Mouse (Mus musculus) heart, embryonic 15.5 days (tissue): ENCODE results near the gene Rpl6. TPM values are rescaled to one million over a fixed set of nuclear protein-coding genes. Genes with fewer than 3 reads are reported as not detected.

Experiments used
- ATAC-seq: fragments of 200-750 bp; cut with Nextera tagmentation; replicated peaks from 2 replicates; pipeline ENCODE4 v1.8.0; 2017; ENCODE audit warnings: low read depth, moderate TSS enrichment; ENCODE audit not compliant: insufficient number of reproducible peaks, insufficient read depth, low FRiP score
- H3K27ac ChIP-seq: fragments of 300-500 bp; sonication (generic); 2 replicates; pipeline ENCODE4 v1.5.1; 2015; ENCODE audit warnings: mild to moderate bottlenecking, inconsistent platforms
- H3K27me3 ChIP-seq: fragments of 300-500 bp; sonication (generic); 2 replicates; pipeline ENCODE4 v1.6.1; 2015; ENCODE audit warnings: inconsistent platforms
- H3K36me3 ChIP-seq: fragments of 300-500 bp; sonication (generic); 2 replicates; pipeline ENCODE4 v1.6.1; 2015; ENCODE audit warnings: mild to moderate bottlenecking, inconsistent platforms
- H3K4me1 ChIP-seq: fragments of 300-500 bp; sonication (generic); replicated peaks from 2 replicates; pipeline ENCODE4 v1.6.1; 2015; ENCODE audit warnings: inconsistent platforms
- H3K4me2 ChIP-seq: fragments of 300-500 bp; sonication (generic); 2 replicates; pipeline ENCODE4 v1.6.1; 2015; ENCODE audit warnings: inconsistent platforms, mild to moderate bottlenecking, moderate library complexity
- H3K4me3 ChIP-seq: fragments of 300-500 bp; sonication (generic); 2 replicates; pipeline ENCODE4 v1.5.1; 2015; ENCODE audit warnings: mild to moderate bottlenecking, inconsistent platforms
- H3K9ac ChIP-seq: fragments of 300-500 bp; sonication (generic); 2 replicates; pipeline ENCODE4 v1.6.1; 2015; ENCODE audit warnings: mild to moderate bottlenecking, inconsistent platforms
- H3K9me3 ChIP-seq: fragments of 300-500 bp; sonication (generic); replicated peaks from 2 replicates; pipeline ENCODE4 v1.6.1; 2016; ENCODE audit warnings: inconsistent platforms
- WGBS: fragments of 180-500 bp; shearing (Covaris S2); methylation state at CpG from one replicate; pipeline ENCODE4 v1.1.7; 2015; ENCODE audit warnings: mixed read lengths; 5-methylcytosine and 5-hydroxymethylcytosine counted together
- polyA plus RNA-seq: library from polyadenylated mRNA; unstranded; fragments of >200 nt; fragmentation: Nextera tagmentation; extraction: Ambion mirVana; gene quantifications from 2 replicates; pipeline ENCODE4 v1.2.1, GENCODE M21; 2015

The Rpl6 gene
- polyA plus RNA-seq, 1 experiment from 2014 or later: 339 TPM

DNA sequence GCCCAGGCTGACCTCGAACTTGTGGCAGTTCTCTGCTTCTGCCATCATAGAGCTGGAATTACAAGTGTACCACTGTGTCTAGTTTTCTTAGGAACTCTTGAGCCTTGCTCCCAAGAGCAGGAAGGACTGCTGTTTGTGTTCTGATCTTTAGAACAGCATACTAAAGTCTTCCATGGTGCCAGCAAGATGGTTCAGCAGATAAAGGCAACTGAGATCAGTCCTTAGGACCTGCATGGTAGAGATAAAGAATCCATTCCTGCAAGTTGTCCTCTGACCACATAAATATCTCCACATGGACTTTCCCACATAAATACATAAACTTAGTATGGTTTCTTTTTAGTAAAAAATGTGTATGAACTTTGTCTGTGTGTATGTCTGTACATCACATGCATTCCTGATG, 38.4 kb downstream of the Rpl6 start:
- 73% methylated on average over 1 of the region's 1 CpGs for WGBS
- Histone ChIP-seq H3K4me2 (no peak overlapping the region), H3K9me3 (no peaks in the 10 kb centered on the region)

DNA sequence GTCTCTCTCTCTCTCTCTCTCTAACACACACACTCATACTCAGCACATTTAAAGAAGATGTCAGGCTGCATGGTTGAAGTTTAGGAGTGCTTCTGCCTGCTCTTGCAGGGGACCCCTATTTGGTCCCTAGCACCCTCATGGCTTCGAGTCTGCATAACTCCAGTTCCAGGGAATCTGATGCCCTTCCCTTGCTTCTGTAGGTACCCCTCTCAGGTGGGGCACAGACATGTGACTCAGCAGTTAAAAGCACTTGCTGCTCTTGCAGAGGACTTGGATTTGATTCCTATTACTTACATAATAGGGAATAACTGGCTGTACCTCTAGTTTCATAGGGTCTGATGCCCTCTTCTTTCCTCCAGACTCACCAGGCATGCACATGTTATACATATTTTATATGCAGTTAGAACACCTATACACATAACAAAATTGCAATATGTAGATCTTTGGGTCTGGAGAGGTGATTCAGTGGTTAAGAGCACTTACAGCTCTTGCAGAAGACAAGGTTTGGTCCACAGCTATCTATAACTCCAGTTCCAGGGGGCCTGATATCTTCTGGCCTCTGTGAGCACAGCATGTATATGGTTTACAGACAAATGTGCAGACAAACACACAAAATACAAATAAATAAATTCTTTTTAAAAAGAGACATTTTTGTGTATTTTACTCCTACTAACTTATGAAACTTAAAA, 39.5 kb downstream of the Rpl6 start:
- no peak overlapping the region for H3K9ac ChIP-seq
- WGBS: 83% methylated on average over 1 of the region's 1 CpGs
- H3K27ac ChIP-seq: no peak overlapping the region

More for the DNA sequence above, 38.4 kb downstream of the Rpl6 start:
- H3K27me3 ChIP-seq: no peaks in the 10 kb centered on the region
- no peak overlapping the region for H3K27ac ChIP-seq
- ATAC-seq: no peak
- H3K4me1 ChIP-seq: 0 out of 2 replicates have a peak, but pooled peaks cover 4% of the 10 kb centered on the region
- no peak overlapping the region for H3K4me3 ChIP-seq
- no peak overlapping the region for H3K9ac ChIP-seq
- H3K36me3 ChIP-seq: no peaks in the 10 kb centered on the region

DNA sequence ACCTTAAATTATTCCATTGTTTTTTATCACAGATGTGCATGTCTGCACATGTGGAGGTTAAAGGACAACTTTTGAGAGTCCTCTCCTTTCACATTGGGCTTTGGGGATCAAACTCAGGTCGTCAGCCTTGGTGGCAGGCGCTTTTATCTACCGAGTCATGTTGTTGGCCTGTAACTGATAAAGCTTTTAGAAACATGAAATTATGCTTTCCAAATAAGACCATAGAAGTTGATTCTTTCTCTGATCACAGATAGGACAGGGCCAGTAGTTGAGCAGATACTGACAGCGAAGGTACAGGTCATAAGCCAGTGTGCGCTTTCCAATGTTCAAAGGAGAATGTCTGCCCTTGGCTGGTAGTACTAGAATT, 40.1 kb downstream of the Rpl6 start:
- WGBS: 69% methylated on average over 5 of the region's 5 CpGs
- ATAC-seq: no peak
- no peaks in the 10 kb centered on the region for H3K27me3 ChIP-seq

More for the DNA sequence above, 39.5 kb downstream of the Rpl6 start:
- H3K4me3 ChIP-seq: no peak overlapping the region
- H3K4me1 ChIP-seq: 0 out of 2 replicates have a peak, but pooled peaks cover 4% of the 10 kb centered on the region
- H3K9me3 ChIP-seq: no peaks in the 10 kb centered on the region
- H3K36me3 ChIP-seq: no peaks in the 10 kb centered on the region
- H3K27me3 ChIP-seq: no peaks in the 10 kb centered on the region
- no peak overlapping the region for H3K4me2 ChIP-seq
- ATAC-seq: no peak

DNA sequence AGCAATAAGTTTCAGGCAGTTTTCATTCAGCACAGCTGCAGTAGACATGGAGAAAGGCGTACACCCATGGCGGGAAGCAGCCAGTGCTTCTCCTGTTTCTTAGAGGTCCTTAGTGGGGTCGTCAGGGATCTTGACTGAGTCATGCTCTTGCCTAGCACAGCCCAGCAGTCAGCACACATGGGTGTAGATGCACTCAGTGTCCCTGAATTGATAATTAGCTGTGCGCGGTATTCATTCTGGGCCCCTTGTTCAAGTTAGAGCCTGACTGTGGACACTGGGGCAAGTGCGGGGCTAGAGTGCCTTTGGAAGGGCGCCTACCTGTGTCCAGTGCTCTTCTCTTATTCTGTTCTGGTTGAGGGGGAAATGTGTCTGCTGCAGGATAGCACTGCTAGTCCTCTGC, 40.9 kb downstream of the Rpl6 start:
- Histone ChIP-seq H3K9me3 (no peaks in the 10 kb centered on the region), H3K27ac (no peak overlapping the region), H3K36me3 (no peaks in the 10 kb centered on the region), H3K4me3 (no peak overlapping the region), H3K27me3 (no peaks in the 10 kb centered on the region), H3K4me2 (no peak overlapping the region), H3K9ac (no peak overlapping the region), H3K4me1 (0 out of 2 replicates have a peak, but pooled peaks cover 4% of the 10 kb centered on the region)
- ATAC-seq: no peak
- 85% methylated on average over 7 of the region's 7 CpGs for WGBS

More for the DNA sequence above, 40.1 kb downstream of the Rpl6 start:
- Histone ChIP-seq H3K4me1 (0 out of 2 replicates have a peak, but pooled peaks cover 4% of the 10 kb centered on the region), H3K4me3 (no peak overlapping the region), H3K4me2 (no peak overlapping the region), H3K36me3 (no peaks in the 10 kb centered on the region), H3K27ac (no peak overlapping the region), H3K9ac (no peak overlapping the region), H3K9me3 (no peaks in the 10 kb centered on the region)

GRCm38 (mm10) chr5:121248766-121249394, 44.6 kb downstream of the Rpl6 start:
- Histone ChIP-seq H3K4me1 (peaks cover 9% of the 10 kb centered on the region), H3K9ac (no peak overlapping the region), H3K27ac (no peak overlapping the region), H3K9me3 (no peaks in the 10 kb centered on the region), H3K4me2 (no peak overlapping the region), H3K4me3 (no peak overlapping the region), H3K36me3 (no peaks in the 10 kb centered on the region), H3K27me3 (no peaks in the 10 kb centered on the region)
- no peak for ATAC-seq
- 60% methylated on average over 3 of the region's 3 CpGs for WGBS

GRCm38 (mm10) chr5:121249693-121250092, 45.4 kb downstream of the Rpl6 start:
- Histone ChIP-seq H3K36me3 (no peaks in the 10 kb centered on the region), H3K4me2 (no peak overlapping the region), H3K4me1 (peaks cover 9% of the 10 kb centered on the region), H3K27me3 (no peaks in the 10 kb centered on the region), H3K9ac (no peak overlapping the region), H3K4me3 (no peak overlapping the region), H3K9me3 (no peaks in the 10 kb centered on the region), H3K27ac (no peak overlapping the region)
- WGBS: 94% methylated on average over 3 of the region's 3 CpGs
- ATAC-seq: no peak

GRCm38 (mm10) chr5:121251813-121252212, 47.5 kb downstream of the Rpl6 start:
- Histone ChIP-seq H3K4me1 (peaks cover 5% of the 10 kb centered on the region), H3K4me2 (no peak overlapping the region), H3K4me3 (no peak overlapping the region), H3K27ac (0 out of 2 replicates have a peak overlapping the region, but pooled peaks have one; percentile 16), H3K36me3 (no peaks in the 10 kb centered on the region), H3K9me3 (no peaks in the 10 kb centered on the region), H3K9ac (no peak overlapping the region), H3K27me3 (no peaks in the 10 kb centered on the region)
- ATAC-seq: no peak
- WGBS: 49% methylated on average over 8 of the region's 8 CpGs

DNA sequence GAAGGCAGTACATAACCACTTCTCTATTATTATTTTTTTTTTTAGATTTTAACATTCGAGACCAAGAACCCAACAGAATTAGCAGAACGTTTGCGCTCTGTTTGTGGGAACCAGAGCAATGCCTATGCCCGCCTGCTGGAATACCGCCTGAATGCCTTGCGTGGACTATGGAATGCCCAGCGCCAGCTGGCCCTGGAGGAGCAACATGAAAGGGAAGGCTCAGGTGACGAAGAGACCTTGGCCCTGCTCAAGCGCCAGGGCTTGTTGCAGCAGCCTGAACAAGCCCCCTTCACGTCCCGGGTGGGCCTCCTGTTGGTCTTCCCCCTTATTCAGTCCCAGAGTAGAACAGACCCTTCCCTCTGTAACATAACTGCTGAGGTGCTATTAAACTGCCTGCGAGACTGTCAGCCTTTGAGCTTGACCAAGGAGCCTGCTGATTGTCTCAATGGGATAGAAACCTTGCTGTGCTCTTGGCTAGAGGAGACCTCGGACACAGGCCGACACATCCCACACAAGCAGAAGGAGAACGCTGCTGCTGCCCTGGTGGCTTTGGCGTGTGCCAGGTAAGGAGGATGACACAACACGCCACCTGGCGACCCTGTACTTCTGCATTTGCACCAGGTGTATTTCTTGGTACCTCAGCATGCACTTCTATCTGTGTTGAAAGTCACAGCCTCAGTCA, 49.7 kb downstream of the Rpl6 start:
- Histone ChIP-seq H3K27ac (no peak overlapping the region), H3K27me3 (no peaks in the 10 kb centered on the region), H3K36me3 (no peaks in the 10 kb centered on the region), H3K4me2 (no peak overlapping the region), H3K4me3 (no peak overlapping the region), H3K4me1 (peaks cover 5% of the 10 kb centered on the region), H3K9ac (no peak overlapping the region), H3K9me3 (no peaks in the 10 kb centered on the region)
- ATAC-seq: no peak
- 89% methylated on average over 18 of the region's 18 CpGs for WGBS

GRCm38 (mm10) chr5:121254977-121255376, 50.7 kb downstream of the Rpl6 start:
- Histone ChIP-seq H3K4me2 (no peak overlapping the region), H3K9me3 (no peaks in the 10 kb centered on the region), H3K4me3 (no peak overlapping the region), H3K27ac (no peak overlapping the region), H3K36me3 (no peaks in the 10 kb centered on the region), H3K4me1 (peaks cover 5% of the 10 kb centered on the region), H3K27me3 (no peaks in the 10 kb centered on the region), H3K9ac (no peak overlapping the region)
- 86% methylated on average over 7 of the region's 7 CpGs for WGBS
- ATAC-seq: no peak
